Mouse (Mus musculus) right cerebral cortex, postnatal 10 days (tissue): Measurements from ENCODE around the gene Creb3l2.

Experiments used
- DNase-seq, 2 experiments: peaks; one replicate each; pipeline ENCODE4 v3.0.0; 2021; ENCODE audit warnings: low spot score in 2 of 2

Gene Creb3l2

GRCm38 (mm10) chr6:37375452-37375851 is 66.5 kb downstream of the Creb3l2 start:
- DNase-seq = peak; percentile 36 to 66

- no peak for DNase-seq
Measured at GRCm38 (mm10) chr6:37371341-37371740, 70.6 kb downstream of the Creb3l2 start.

- DNase-seq = no peak
Measured at GRCm38 (mm10) chr6:37370566-37370965, 71.4 kb downstream of the Creb3l2 start.

GRCm38 (mm10) chr6:37369750-37370149 is 72.2 kb downstream of the Creb3l2 start:
- DNase-seq = no peak

- DNase-seq = no peak
Measured at GRCm38 (mm10) chr6:37368281-37368680, 73.7 kb downstream of the Creb3l2 start.

GRCm38 (mm10) chr6:37366991-37367390 is 75.0 kb downstream of the Creb3l2 start:
- DNase-seq = no peak

- DNase-seq = no peak
Measured at GRCm38 (mm10) chr6:37365179-37365578, 76.8 kb downstream of the Creb3l2 start.

- no peak for DNase-seq
Measured at GRCm38 (mm10) chr6:37364361-37364760, 77.6 kb downstream of the Creb3l2 start.

- DNase-seq = no peak
Measured at GRCm38 (mm10) chr6:37360813-37361385, 81.0 kb downstream of the Creb3l2 start.

- peak; percentile 80 to 86 for DNase-seq
Measured at GRCm38 (mm10) chr6:37354449-37355179, 87.3 kb downstream of the Creb3l2 start.

GRCm38 (mm10) chr6:37353616-37354015 is 88.3 kb downstream of the Creb3l2 start:
- DNase-seq = no peak

- peak; percentile 69 to 80 for DNase-seq
Measured at GRCm38 (mm10) chr6:37351731-37352380, 90.1 kb downstream of the Creb3l2 start.

- no peak for DNase-seq
Measured at GRCm38 (mm10) chr6:37350315-37350714, 91.6 kb downstream of the Creb3l2 start.

- DNase-seq = no peak
Measured at GRCm38 (mm10) chr6:37347606-37348005, 94.3 kb downstream of the Creb3l2 start.

GRCm38 (mm10) chr6:37338055-37338454 is 103.9 kb downstream of the Creb3l2 start:
- no peak for DNase-seq

GRCm38 (mm10) chr6:37336831-37337260 is 105.1 kb downstream of the Creb3l2 start:
- no peak for DNase-seq

GRCm38 (mm10) chr6:37336381-37336780 is 105.6 kb downstream of the Creb3l2 start:
- no peak for DNase-seq

GRCm38 (mm10) chr6:37332846-37333245 is 109.1 kb downstream of the Creb3l2 start:
- DNase-seq = no peak

GRCm38 (mm10) chr6:37329901-37330864 is 111.8 kb downstream of the Creb3l2 start:
- DNase-seq = peak in 1 of 2 experiments; percentile 61

GRCm38 (mm10) chr6:37329376-37329775 is 112.6 kb downstream of the Creb3l2 start:
- DNase-seq = no peak

GRCm38 (mm10) chr6:37328671-37329070 is 113.3 kb downstream of the Creb3l2 start:
- no peak for DNase-seq

GRCm38 (mm10) chr6:37327519-37327918 is 114.4 kb downstream of the Creb3l2 start:
- DNase-seq = no peak
